ENCODE assay signal across 21 mouse cellular contexts in genomic region chr10:20257054-20257643, GRCm38 (mm10). TPM values are rescaled to one million over a fixed set of nuclear protein-coding genes. Genes with fewer than 3 reads are reported as not detected.
DNase-seq lines count a peak whose midpoint lies in the region; ATAC-seq and TF ChIP-seq lines count a peak whose summit lies in the region.
"Had no signal": no experiment of that assay in that cellular context is flagged by ENCODE, and none has a peak within 500 bp of the region (broad histone marks: within the 10 kb centered on the region; RNA-seq: fewer than 3 reads in every experiment).

No protein-coding gene starts in this region.

- 75% methylated on average over 14 of the region's 14 CpGs for WGBS in liver, postnatal 0 days (ENCODE audit: insufficient replicate concordance)
- 74% methylated on average over 14 of the region's 14 CpGs for WGBS in liver, embryonic 12.5 days (ENCODE audit: insufficient replicate concordance)

- TF ChIP-seq EP300 in liver, postnatal 0 days (IDR thresholded peaks at IDR 0.05; ENCODE audit: low read depth): peak; percentile 64; the same call in 1 of the 2 replicates

- no peak overlapping the region for H3K4me3 ChIP-seq in liver, postnatal 0 days (ENCODE audit: low read depth, low read length)
- no peak overlapping the region for H3K4me3 ChIP-seq in liver, embryonic 12.5 days
- H3K4me3 ChIP-seq: forebrain, embryonic 10.5 days; heart, embryonic 15.5 days; hindbrain, embryonic 10.5 days; layer of hippocampus, adult 2 months; left cerebral cortex, adult 2 months; limb, embryonic 10.5 days; liver, embryonic 15.5 days had no signal

- no peaks in the 10 kb centered on the region for H3K4me1 ChIP-seq in liver, postnatal 0 days (ENCODE audit: insufficient read depth)
- H3K4me1 ChIP-seq in liver, embryonic 12.5 days: peaks cover 10% of the 10 kb centered on the region
- H3K4me1 ChIP-seq: forebrain, embryonic 10.5 days; hindbrain, embryonic 10.5 days had no signal

- no peaks in the 10 kb centered on the region for H3K27me3 ChIP-seq in liver, postnatal 0 days (ENCODE audit: insufficient read depth, low read length)
- no peaks in the 10 kb centered on the region for H3K27me3 ChIP-seq in liver, embryonic 12.5 days (replicated peaks)
- H3K27me3 ChIP-seq: heart, embryonic 15.5 days; liver, embryonic 15.5 days had no signal

- no peak overlapping the region for H3K4me2 ChIP-seq in liver, postnatal 0 days (ENCODE audit: low read depth, low read length)
- H3K4me2 ChIP-seq in liver, embryonic 12.5 days: no peak overlapping the region
- H3K4me2 ChIP-seq: heart, embryonic 15.5 days; liver, embryonic 15.5 days had no signal

- 0 out of 2 replicates have a peak, but pooled peaks cover 5% of the 10 kb centered on the region for H3K36me3 ChIP-seq in liver, postnatal 0 days (replicated peaks; ENCODE audit: insufficient read depth, low read length)
- H3K36me3 ChIP-seq in liver, embryonic 12.5 days: peaks cover 3% of the 10 kb centered on the region; the same call in 1 of the 2 replicates
- H3K36me3 ChIP-seq: forebrain, embryonic 10.5 days; G1E; heart, embryonic 15.5 days; limb, embryonic 10.5 days; liver, embryonic 15.5 days had no signal

- H3K27ac ChIP-seq in liver, postnatal 0 days (ENCODE audit: low read depth): no peak overlapping the region
- no peak overlapping the region for H3K27ac ChIP-seq in liver, embryonic 12.5 days
- H3K27ac ChIP-seq: forebrain, embryonic 10.5 days; heart, embryonic 15.5 days; hindbrain, embryonic 10.5 days; hindbrain, postnatal 0 days; layer of hippocampus, adult 2 months; left cerebral cortex, adult 2 months; limb, embryonic 10.5 days; liver, embryonic 15.5 days had no signal

- H3K9me3 ChIP-seq in liver, postnatal 0 days (ENCODE audit: low read length): no peaks in the 10 kb centered on the region
- no peaks in the 10 kb centered on the region for H3K9me3 ChIP-seq in liver, embryonic 12.5 days (replicated peaks)
- H3K9me3 ChIP-seq: forebrain, embryonic 10.5 days; G1E; heart, embryonic 15.5 days; hindbrain, embryonic 10.5 days; limb, embryonic 10.5 days; liver, embryonic 15.5 days had no signal

- peak; percentile 62 for ATAC-seq in frontal cortex, adult (ENCODE audit: low TSS enrichment)
- ATAC-seq in liver, postnatal 0 days: no peak
- ATAC-seq in liver, embryonic 12.5 days: no peak
- ATAC-seq: hindbrain, postnatal 0 days; lung, postnatal 0 days had no signal

- H3K9ac ChIP-seq in liver, postnatal 0 days (replicated peaks): no peak overlapping the region
- no peak overlapping the region for H3K9ac ChIP-seq in liver, embryonic 12.5 days
- H3K9ac ChIP-seq: heart, embryonic 15.5 days; liver, embryonic 15.5 days had no signal

- TF ChIP-seq CTCF in liver, postnatal 0 days (IDR thresholded peaks at IDR 0.05; ENCODE audit: low read depth): no peak

- no peak for DNase-seq in frontal cortex, postnatal 10 days (ENCODE audit: low spot score in 2 of 2)
- DNase-seq in liver, postnatal 0 days: no peak
- peak; percentile 34 for DNase-seq in c-Kit-positive CD71-positive TER-119-negative erythroid progenitor cells, embryonic 14.5 days (ENCODE audit: low read depth)
- DNase-seq in thymus, postnatal 36 days: peak; percentile 29 to 34
- no peak for DNase-seq in testis, postnatal 10 days (ENCODE audit: low spot score)
- no peak for DNase-seq in adrenal gland, postnatal 10 days
- DNase-seq: adrenal gland, postnatal 36 days; cerebellum, postnatal 36 days; midbrain, embryonic 14.5 days had no signal

RNA-seq across cellular contexts. Expression of gene Bclaf1, which starts 55.1 kb away (rescaled TPM):
- 27.0 and 33.8 TPM in 2 replicates for polyA plus RNA-seq in liver, postnatal 0 days (2015; fragmentation: Nextera tagmentation; extraction: Ambion mirVana)
- polyA plus RNA-seq in liver, embryonic 12.5 days (2016; fragmentation: Nextera tagmentation; extraction: Ambion mirVana): 79.3 and 80.4 TPM in 2 replicates
- 100 to 1,000 TPM; 103 to 119 TPM for total RNA-seq in adrenal gland, postnatal 10 days (2021)

Comparison
In these comparisons a context has a peak if more than half of its experiments do, and no peak if none do; other contexts are left out.
1. DNase-seq: peak in c-Kit-positive CD71-positive TER-119-negative erythroid progenitor cells, embryonic 14.5 days (single experiment) and thymus, postnatal 36 days (2 of 2); none in frontal cortex, postnatal 10 days (0 of 2), liver, postnatal 0 days (single experiment), testis, postnatal 10 days (single experiment) and adrenal gland, postnatal 10 days (single experiment).